Mouse (Mus musculus): ENCODE measurements around the gene Kif2a.
"Not testable (repeated sequence)": the region's sequence is repeated elsewhere in the genome, so short reads cannot be mapped to it uniquely, and the experiment has no call there.

Kif2a gene

DNA sequence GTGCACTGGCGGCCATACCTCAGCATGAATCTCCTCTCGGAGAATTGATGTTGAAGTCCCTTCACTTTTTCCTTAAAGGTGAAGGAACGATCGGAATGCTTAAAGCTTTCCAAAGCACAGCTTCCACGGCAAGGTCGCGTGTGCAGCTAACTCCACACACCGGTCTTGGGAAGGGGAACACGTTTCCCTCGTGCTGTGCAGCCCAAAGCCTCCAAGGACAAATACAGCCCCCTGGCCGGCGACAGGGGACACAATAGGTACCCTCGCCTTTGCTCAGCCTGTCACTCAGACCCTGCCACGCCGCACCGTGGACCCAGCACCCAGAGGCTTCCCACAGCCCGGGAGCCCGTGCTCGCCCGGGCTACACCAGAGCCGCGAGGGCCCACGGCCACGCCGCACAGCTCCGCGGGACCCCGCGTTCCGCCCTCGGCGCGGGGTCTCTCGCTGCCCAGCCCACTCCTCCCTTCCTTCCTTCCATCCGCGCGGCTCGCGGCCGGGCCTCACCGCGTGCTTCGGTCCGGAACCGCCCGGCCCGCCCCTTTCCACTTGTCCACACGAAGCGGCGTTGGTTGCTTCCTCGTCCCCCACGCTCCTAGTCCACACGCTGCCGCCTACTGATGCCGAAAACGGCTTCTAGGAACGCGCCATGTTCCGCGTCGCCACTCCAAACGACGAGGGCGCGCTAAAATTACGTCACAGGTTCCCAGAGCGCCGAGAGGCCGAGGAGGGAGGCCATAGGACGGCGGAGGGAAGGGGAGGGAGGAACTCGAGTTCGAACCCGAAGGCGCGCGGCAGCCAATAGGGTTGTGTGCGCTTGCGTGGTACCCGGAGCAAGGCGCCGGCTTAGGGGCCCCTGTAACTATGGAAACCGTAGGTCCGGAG is 85.4 kb downstream of the Kif2a start, which contains the start of gene Ipo11:
TSS of gene Ipo11 (minus strand) at position 703 of the 882 bp plus-strand sequence.
- peak; percentile 94 for DNase-seq (ENCODE audit: extremely low spot score, low spot score)

GRCm38 (mm10) chr13:106935871-106936255 is 86.1 kb downstream of the Kif2a start:
- no peak for DNase-seq (ENCODE audit: extremely low spot score, low spot score)

GRCm38 (mm10) chr13:106929201-106929600 is 92.7 kb downstream of the Kif2a start:
- DNase-seq (ENCODE audit: extremely low spot score, low spot score) = no peak

DNA sequence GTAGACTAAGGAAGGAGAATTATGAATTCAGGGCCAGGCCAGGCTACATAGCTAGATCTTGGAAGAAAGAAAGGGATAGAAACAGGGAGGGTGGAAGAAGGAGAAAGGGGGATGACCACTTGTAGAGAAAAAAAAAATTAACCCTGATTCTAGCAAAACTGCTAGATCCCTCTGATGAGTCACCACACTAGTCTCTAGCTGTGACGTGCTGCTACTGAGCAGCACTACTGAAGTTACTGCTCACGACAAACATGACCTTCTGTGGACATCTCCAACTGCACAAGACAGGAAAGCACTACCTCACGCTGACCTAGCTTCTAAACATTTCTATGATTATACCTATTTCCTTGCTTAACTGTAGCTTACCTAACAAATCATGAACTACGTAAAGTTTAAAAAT is 93.6 kb downstream of the Kif2a start:
- DNase-seq (ENCODE audit: extremely low spot score, low spot score) = no peak

- not testable (repeated sequence) for DNase-seq (ENCODE audit: extremely low spot score, low spot score)
These were observed 96.0 kb downstream of the Kif2a start for GRCm38 (mm10) chr13:106925921-106926320.

DNA sequence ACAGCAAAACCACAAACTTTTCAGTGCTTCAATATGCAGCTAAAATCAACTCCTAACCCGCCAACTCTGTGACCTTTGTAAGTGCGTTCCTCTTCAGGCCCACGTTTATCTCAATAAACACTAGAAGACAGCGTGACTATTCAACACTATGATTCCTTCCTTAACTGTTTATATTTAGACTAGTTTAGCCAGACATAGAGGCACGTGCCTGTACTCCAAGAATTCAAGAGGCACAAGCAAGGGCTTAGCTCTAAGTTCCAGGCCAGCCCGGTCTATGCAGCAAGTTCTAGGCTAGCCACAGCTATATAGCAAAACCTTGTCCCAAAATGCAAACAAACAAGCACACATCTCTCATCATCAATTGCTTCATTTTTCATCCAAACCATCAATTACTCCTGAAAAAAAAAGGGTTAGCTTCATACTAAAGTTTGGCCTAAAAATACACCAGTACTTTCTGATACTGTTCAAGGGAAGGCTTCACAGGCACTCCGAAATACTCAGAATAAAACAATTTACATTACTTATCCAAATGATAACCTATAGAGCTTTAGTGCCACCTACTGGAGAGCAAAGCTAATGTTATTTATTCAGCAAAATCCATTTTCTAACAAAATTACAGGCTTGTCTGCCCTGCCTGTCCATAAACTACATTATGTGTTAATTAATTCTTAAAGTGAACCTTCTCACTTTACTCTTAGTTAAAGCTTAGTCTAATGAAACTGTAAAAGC is 103.4 kb downstream of the Kif2a start:
- no peak for DNase-seq (ENCODE audit: extremely low spot score, low spot score)

DNA sequence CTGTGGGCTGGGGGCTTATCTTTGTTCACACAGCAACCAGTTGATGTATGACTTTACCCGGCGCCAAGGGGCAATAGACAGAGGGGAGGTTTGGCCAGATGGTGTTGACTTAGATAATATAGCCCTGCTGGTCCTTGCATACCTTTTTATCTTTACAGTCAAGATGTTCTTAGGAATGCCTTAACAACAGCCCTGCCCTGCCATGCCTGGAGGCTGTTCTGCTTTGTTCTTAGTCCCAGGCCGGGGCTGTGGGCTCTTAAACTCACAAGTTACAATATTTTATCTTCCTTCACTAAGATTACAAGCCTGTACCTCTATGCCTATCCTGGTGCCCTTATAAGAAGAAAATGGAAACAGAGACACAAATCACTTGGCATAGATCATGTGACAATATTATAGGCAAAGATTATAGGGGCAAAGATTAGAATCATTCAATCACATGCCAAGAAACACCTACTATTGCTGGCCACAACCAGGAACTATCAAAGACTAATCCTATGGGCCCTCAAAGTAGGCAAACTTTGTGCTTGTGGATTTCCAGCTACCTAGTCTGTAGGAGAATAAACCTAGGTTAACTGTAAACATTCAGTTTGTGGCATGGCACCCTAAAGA is 108.7 kb downstream of the Kif2a start:
- DNase-seq (ENCODE audit: extremely low spot score, low spot score) = no peak

DNA sequence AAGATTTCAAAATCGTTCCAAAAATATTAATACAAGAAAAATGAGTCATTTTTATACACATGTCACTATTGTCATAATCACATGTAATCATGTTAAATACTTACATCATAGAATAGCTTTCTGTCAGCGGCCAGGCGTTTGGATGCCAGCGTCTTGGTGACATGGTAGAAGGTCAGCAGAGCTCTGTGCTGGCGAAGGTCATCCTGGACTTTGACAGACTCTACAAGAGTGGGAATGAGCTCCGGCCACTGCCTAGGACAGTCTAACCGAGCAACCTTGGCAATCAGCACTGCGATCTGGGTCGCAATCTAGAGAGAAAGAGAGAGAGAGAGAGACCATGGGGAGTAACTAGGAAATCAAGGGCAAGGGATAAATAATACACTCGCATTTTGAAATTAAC is 111.8 kb downstream of the Kif2a start:
- DNase-seq (ENCODE audit: extremely low spot score, low spot score) = no peak
